Mouse (Mus musculus) left cerebral cortex, postnatal 25 days (tissue): Measurements from ENCODE around the gene Gm20498. TPM values are rescaled to one million over a fixed set of nuclear protein-coding genes. Genes with fewer than 3 reads are reported as not detected.
"Not testable (repeated sequence)": the region's sequence is repeated elsewhere in the genome, so short reads cannot be mapped to it uniquely, and the experiment has no call there.

Experiments
- DNase-seq, 2 experiments: peaks; one replicate each; pipeline ENCODE4 v3.0.0; 2022; ENCODE audit warnings: low spot score in 2 of 2, mixed read lengths in 1 of 2
- intact Hi-C: fragments of 180-260 bp; cut with DNase I; formaldehyde crosslinking; loops from one replicate; pipeline ENCODE4 v1.15.1; 2025
- total RNA-seq, 2 experiments: library from RNA; stranded (reverse); gene quantifications; 2 replicates each; pipeline ENCODE4 v1.2.3; 2021

Gene Gm20498
- total RNA-seq, 2 experiments from 2014 or later, result 40.6 to 42.3 TPM

- intact Hi-C loops, result loop anchor here (1.0 kb wide), 2 partner anchors 203 to 420 kb away; no protein-coding TSS in a partner anchor
- DNase-seq, result peak; percentile 74 to 83
Measured at GRCm38 (mm10) chr12:81402187-81402586, 130.5 kb downstream of the Gm20498 start.

- intact Hi-C loops, DNase-seq: not testable (repeated sequence)
Measured at GRCm38 (mm10) chr12:81379364-81379763, 153.3 kb downstream of the Gm20498 start, which contains the start of gene Gm4787. Gene Gm4787, minus strand, starts transcription at chr12:81379464.

- no peak for DNase-seq
- intact Hi-C loops, result loop anchor here (5.0 kb wide), 1 partner anchor 127 kb away; no protein-coding TSS in a partner anchor
Measured at GRCm38 (mm10) chr12:81333841-81334240, 198.9 kb downstream of the Gm20498 start.

GRCm38 (mm10) chr12:81332875-81333421 is 199.8 kb downstream of the Gm20498 start, which contains the start of gene Slc8a3:
Gene Slc8a3, minus strand, starts transcription at chr12:81333180.
- DNase-seq, result peak; percentile 64 to 81
- intact Hi-C loops, result loop anchor here (5.0 kb wide), 1 partner anchor 126 kb away; no protein-coding TSS in a partner anchor

GRCm38 (mm10) chr12:81331937-81332874 is 200.5 kb downstream of the Gm20498 start:
- DNase-seq, result peak; percentile 66 to 67
- intact Hi-C loops, result loop anchor here (5.0 kb wide), 1 partner anchor 125 kb away; no protein-coding TSS in a partner anchor

GRCm38 (mm10) chr12:81331046-81331638 is 201.6 kb downstream of the Gm20498 start:
- no peak for DNase-seq
- intact Hi-C loops, result loop anchor here (5.0 kb wide), 1 partner anchor 124 kb away; no protein-coding TSS in a partner anchor

GRCm38 (mm10) chr12:81324991-81325390 is 207.7 kb downstream of the Gm20498 start:
- intact Hi-C loops, result loop anchor here (1.0 to 5.0 kb wide), 3 partner anchors 78 to 138 kb away; no protein-coding TSS in a partner anchor
- no peak for DNase-seq

- intact Hi-C loops, result loop anchor here (1.0 to 5.0 kb wide), 3 partner anchors 77 to 137 kb away; no protein-coding TSS in a partner anchor
- peak; percentile 38 to 89 for DNase-seq
Measured at GRCm38 (mm10) chr12:81324116-81324515, 208.6 kb downstream of the Gm20498 start.

GRCm38 (mm10) chr12:81321021-81321420 is 211.7 kb downstream of the Gm20498 start:
- no peak for DNase-seq
- intact Hi-C loops, result loop anchor here (5.0 kb wide), 1 partner anchor 74 kb away; no protein-coding TSS in a partner anchor

GRCm38 (mm10) chr12:81317811-81318210 is 214.9 kb downstream of the Gm20498 start:
- no peak for DNase-seq
- intact Hi-C loops, result no loop called here

GRCm38 (mm10) chr12:81315953-81316352 is 216.8 kb downstream of the Gm20498 start:
- intact Hi-C loops, result loop anchor here (1.0 kb wide), 1 partner anchor 130 kb away; no protein-coding TSS in a partner anchor
- peak in 1 of 2 experiments; percentile 79 for DNase-seq

Other genes starting within 250 kb of the Gm20498 start
- 10 to 100 TPM; 17.3 to 23.8 TPM for gene Slc8a3, start 199.7 kb downstream of the Gm20498 start, total RNA-seq
- 1 to 10 TPM; 1.6 to 3.2 TPM for gene Gm4787, start 153.4 kb downstream of the Gm20498 start, total RNA-seq
- gene Adam4, start 111.0 kb downstream of the Gm20498 start, total RNA-seq, result 1 to 10 TPM; 2.5 to 4.1 TPM
- gene Cox16, start 47.8 kb downstream of the Gm20498 start, total RNA-seq, result 10 to 100 TPM; 35.2 to 40.7 TPM
- gene Synj2bp, start within 50 bp of the Gm20498 start, total RNA-seq, result 10 to 100 TPM; 33.7 to 36.8 TPM
- gene Adam21, start 35.6 kb upstream of the Gm20498 start, total RNA-seq, result under 1 TPM; 0.11 to 0.21 TPM
- gene Med6, start 62.1 kb upstream of the Gm20498 start, total RNA-seq, result 10 to 100 TPM; 24.4 to 26.9 TPM
- 10 to 100 TPM; 53.1 to 57.1 TPM for gene Ttc9, start 98.3 kb upstream of the Gm20498 start, total RNA-seq
- gene Map3k9, start 248.3 kb upstream of the Gm20498 start, total RNA-seq, result 10 to 100 TPM; 57.9 to 62.6 TPM